Mouse (Mus musculus) neural tube, embryonic 15.5 days (tissue): ENCODE data around the gene Ankfn1. TPM values are rescaled to one million over a fixed set of nuclear protein-coding genes. Genes with fewer than 3 reads are reported as not detected.

Experiments
- ATAC-seq: fragments of 200-750 bp; cut with Nextera tagmentation; 2 replicates; pipeline ENCODE4 v1.8.0; 2017; ENCODE audit warnings: mild to moderate bottlenecking, moderate TSS enrichment, moderate library complexity; ENCODE audit not compliant: low FRiP score
- H3K27ac ChIP-seq: fragments of 300-500 bp; sonication (generic); replicated peaks from 2 replicates; pipeline ENCODE4 v1.5.1; 2015; ENCODE audit warnings: mild to moderate bottlenecking, inconsistent platforms
- H3K27me3 ChIP-seq: fragments of 300-500 bp; sonication (generic); replicated peaks from 2 replicates; pipeline ENCODE4 v1.6.1; 2015; ENCODE audit warnings: inconsistent platforms
- H3K36me3 ChIP-seq: fragments of 300-500 bp; sonication (generic); 2 replicates; pipeline ENCODE4 v1.6.1; 2015; ENCODE audit warnings: inconsistent platforms
- H3K4me1 ChIP-seq: fragments of 300-500 bp; sonication (generic); 2 replicates; pipeline ENCODE4 v1.6.1; 2015; ENCODE audit warnings: inconsistent platforms
- H3K4me2 ChIP-seq: fragments of 300-500 bp; sonication (generic); 2 replicates; pipeline ENCODE4 v1.6.1; 2015; ENCODE audit warnings: inconsistent platforms, mild to moderate bottlenecking, moderate library complexity
- H3K4me3 ChIP-seq: fragments of 300-500 bp; sonication (generic); replicated peaks from 2 replicates; pipeline ENCODE4 v1.5.1; 2015; ENCODE audit warnings: mild to moderate bottlenecking, inconsistent platforms
- H3K9ac ChIP-seq: fragments of 300-500 bp; sonication (generic); replicated peaks from 2 replicates; pipeline ENCODE4 v1.6.1; 2015; ENCODE audit warnings: mild to moderate bottlenecking, inconsistent platforms
- H3K9me3 ChIP-seq: fragments of 300-500 bp; sonication (generic); replicated peaks from 2 replicates; pipeline ENCODE4 v1.6.1; 2016; ENCODE audit warnings: inconsistent platforms
- WGBS: fragments of 180-500 bp; shearing (Covaris S2); methylation state at CpG from one replicate; pipeline ENCODE4 v1.1.7; 2015; ENCODE audit warnings: mixed read lengths; 5-methylcytosine and 5-hydroxymethylcytosine counted together
- polyA plus RNA-seq: library from polyadenylated mRNA; unstranded; fragments of >200 nt; fragmentation: Nextera tagmentation; extraction: Ambion mirVana; gene quantifications from 2 replicates; pipeline ENCODE4 v1.2.1, GENCODE M21; 2015

Gene Ankfn1
- polyA plus RNA-seq, 1 experiment from 2014 or later, result 4.6 TPM

GRCm38 (mm10) chr11:89765014-89765769 is 12.3 kb downstream of the Ankfn1 start:
- no peaks in the 10 kb centered on the region for H3K36me3 ChIP-seq
- no peak overlapping the region for H3K27ac ChIP-seq
- H3K9ac ChIP-seq, result no peak overlapping the region
- H3K27me3 ChIP-seq, result no peaks in the 10 kb centered on the region
- no peak for ATAC-seq
- no peak overlapping the region for H3K4me3 ChIP-seq
- WGBS, result 44% methylated on average over 2 of the region's 2 CpGs
- no peaks in the 10 kb centered on the region for H3K9me3 ChIP-seq
- H3K4me1 ChIP-seq, result no peaks in the 10 kb centered on the region
- H3K4me2 ChIP-seq, result no peak overlapping the region

GRCm38 (mm10) chr11:89733973-89734693 is 43.3 kb downstream of the Ankfn1 start:
- H3K4me1 ChIP-seq, result no peaks in the 10 kb centered on the region

GRCm38 (mm10) chr11:89733526-89733925 is 43.9 kb downstream of the Ankfn1 start:
- WGBS, result 93% methylated on average over 7 of the region's 7 CpGs
- no peak overlapping the region for H3K27ac ChIP-seq
- H3K36me3 ChIP-seq, result no peaks in the 10 kb centered on the region
- no peak for ATAC-seq
- no peak overlapping the region for H3K9ac ChIP-seq
- H3K4me1 ChIP-seq, result no peaks in the 10 kb centered on the region
- no peaks in the 10 kb centered on the region for H3K9me3 ChIP-seq
- no peak overlapping the region for H3K4me3 ChIP-seq
- H3K27me3 ChIP-seq, result no peaks in the 10 kb centered on the region
- H3K4me2 ChIP-seq, result no peak overlapping the region

More at GRCm38 (mm10) chr11:89733973-89734693, 43.3 kb downstream of the Ankfn1 start:
- 85% methylated on average over 10 of the region's 10 CpGs for WGBS
- Histone ChIP-seq H3K4me3 (no peak overlapping the region), H3K27me3 (no peaks in the 10 kb centered on the region), H3K9ac (no peak overlapping the region), H3K27ac (no peak overlapping the region), H3K4me2 (no peak overlapping the region), H3K9me3 (no peaks in the 10 kb centered on the region), H3K36me3 (no peaks in the 10 kb centered on the region)
- no peak for ATAC-seq

- H3K4me2 ChIP-seq, result no peak overlapping the region
These were observed 56.6 kb downstream of the Ankfn1 start for GRCm38 (mm10) chr11:89720847-89721246.

GRCm38 (mm10) chr11:89718491-89718982 is 58.9 kb downstream of the Ankfn1 start:
- H3K4me3 ChIP-seq, result no peak overlapping the region
- H3K9ac ChIP-seq, result no peak overlapping the region
- peaks cover 11% of the 10 kb centered on the region for H3K4me1 ChIP-seq
- H3K36me3 ChIP-seq, result no peaks in the 10 kb centered on the region
- H3K27me3 ChIP-seq, result no peaks in the 10 kb centered on the region
- H3K9me3 ChIP-seq, result no peaks in the 10 kb centered on the region
- no peak for ATAC-seq
- H3K4me2 ChIP-seq, result no peak overlapping the region
- no peak overlapping the region for H3K27ac ChIP-seq
- 36% methylated on average over 14 of the region's 14 CpGs for WGBS

More at GRCm38 (mm10) chr11:89720847-89721246, 56.6 kb downstream of the Ankfn1 start:
- Histone ChIP-seq H3K4me3 (no peak overlapping the region), H3K27ac (no peak overlapping the region), H3K9me3 (no peaks in the 10 kb centered on the region), H3K36me3 (no peaks in the 10 kb centered on the region), H3K9ac (no peak overlapping the region), H3K27me3 (no peaks in the 10 kb centered on the region), H3K4me1 (peaks cover 11% of the 10 kb centered on the region)
- WGBS, result 17% methylated on average over 5 of the region's 5 CpGs
- ATAC-seq, result no peak

GRCm38 (mm10) chr11:89716351-89716750 is 61.1 kb downstream of the Ankfn1 start:
- Histone ChIP-seq H3K27me3 (no peaks in the 10 kb centered on the region), H3K4me1 (peaks cover 11% of the 10 kb centered on the region), H3K9me3 (no peaks in the 10 kb centered on the region), H3K4me2 (no peak overlapping the region), H3K27ac (no peak overlapping the region), H3K4me3 (no peak overlapping the region), H3K9ac (no peak overlapping the region), H3K36me3 (no peaks in the 10 kb centered on the region)
- WGBS, result 91% methylated on average over 7 of the region's 7 CpGs
- no peak for ATAC-seq

- H3K4me3 ChIP-seq, result no peak overlapping the region
- no peak overlapping the region for H3K27ac ChIP-seq
- no peak overlapping the region for H3K4me2 ChIP-seq
- no peak overlapping the region for H3K9ac ChIP-seq
- no peaks in the 10 kb centered on the region for H3K9me3 ChIP-seq
- no peaks in the 10 kb centered on the region for H3K36me3 ChIP-seq
- ATAC-seq, result no peak
- WGBS, result 94% methylated on average over 7 of the region's 7 CpGs
- H3K27me3 ChIP-seq, result no peaks in the 10 kb centered on the region
- H3K4me1 ChIP-seq, result no peaks in the 10 kb centered on the region
These were observed 68.9 kb downstream of the Ankfn1 start for GRCm38 (mm10) chr11:89708526-89708925.

GRCm38 (mm10) chr11:89696431-89697403 is 80.7 kb downstream of the Ankfn1 start:
- Histone ChIP-seq H3K9me3 (no peaks in the 10 kb centered on the region), H3K4me3 (peak overlapping the region; percentile 29), H3K27me3 (0 out of 2 replicates have a peak, but pooled peaks cover 5% of the 10 kb centered on the region), H3K4me2 (peak overlapping the region; percentile 54), H3K4me1 (peaks cover 11% of the 10 kb centered on the region; the same call in 1 of the 2 replicates), H3K36me3 (no peaks in the 10 kb centered on the region), H3K27ac (no peak overlapping the region; the same call in 1 of the 2 replicates), H3K9ac (peak overlapping the region; percentile 17; the same call in 1 of the 2 replicates)
- ATAC-seq, result peak; percentile 53; the same call in 1 of the 2 replicates
- 20% methylated on average over 18 of the region's 18 CpGs for WGBS

- Histone ChIP-seq H3K4me1 (peaks cover 11% of the 10 kb centered on the region; the same call in 1 of the 2 replicates), H3K4me2 (no peak overlapping the region), H3K27ac (no peak overlapping the region), H3K36me3 (no peaks in the 10 kb centered on the region), H3K9me3 (no peaks in the 10 kb centered on the region), H3K9ac (no peak overlapping the region), H3K4me3 (no peak overlapping the region), H3K27me3 (0 out of 2 replicates have a peak, but pooled peaks cover 5% of the 10 kb centered on the region)
- WGBS, result 82% methylated on average over 4 of the region's 4 CpGs
- ATAC-seq, result no peak
These were observed 83.8 kb downstream of the Ankfn1 start for GRCm38 (mm10) chr11:89693686-89694085.

GRCm38 (mm10) chr11:89676922-89677321 is 100.5 kb downstream of the Ankfn1 start:
- H3K9ac ChIP-seq, result no peak overlapping the region

More at GRCm38 (mm10) chr11:89676922-89677321, 100.5 kb downstream of the Ankfn1 start:
- no peak for ATAC-seq
- no peak overlapping the region for H3K27ac ChIP-seq
- H3K4me2 ChIP-seq, result no peak overlapping the region
- no peak overlapping the region for H3K4me3 ChIP-seq
- H3K9me3 ChIP-seq, result no peaks in the 10 kb centered on the region
- WGBS, result 70% methylated on average over 2 of the region's 2 CpGs
- no peaks in the 10 kb centered on the region for H3K27me3 ChIP-seq
- H3K4me1 ChIP-seq, result no peaks in the 10 kb centered on the region
- no peaks in the 10 kb centered on the region for H3K36me3 ChIP-seq
